In the genomic region with DNA sequence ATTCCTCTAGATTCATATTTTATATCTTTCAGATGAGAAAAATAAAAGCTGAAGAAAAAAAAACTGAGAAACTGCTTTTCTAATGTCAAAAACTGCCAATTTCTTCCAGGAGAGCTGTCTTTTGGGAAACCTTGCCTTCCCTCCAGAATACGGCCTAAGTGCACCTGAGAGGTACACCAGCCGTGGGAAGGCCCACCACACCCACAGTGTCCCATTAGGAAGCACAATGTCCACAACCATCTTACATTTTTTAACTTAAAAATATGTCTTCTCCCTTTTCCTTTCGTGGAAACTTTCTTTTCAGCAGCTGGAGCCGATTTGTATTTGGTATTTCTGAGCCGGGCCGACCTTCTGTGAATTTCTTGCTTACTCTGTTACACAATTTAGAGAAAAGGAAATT, we compare ENCODE assay signal across 8 mouse cellular contexts. TPM values are rescaled to one million over a fixed set of nuclear protein-coding genes. Genes with fewer than 3 reads are reported as not detected.
DNase-seq lines count a peak whose midpoint lies in the region; ATAC-seq and TF ChIP-seq lines count a peak whose summit lies in the region.

No protein-coding gene starts in this region.

- ATAC-seq in heart, embryonic 12.5 days (ENCODE audit: insufficient number of reproducible peaks, low FRiP score), result no peak
- ATAC-seq in heart, postnatal 0 days (ENCODE audit: insufficient read depth, low read depth), result no peak
- no peak for ATAC-seq in monocyte, adult 5-6 weeks (replicated peaks; ENCODE audit: insufficient number of reproducible peaks, low FRiP score, low TSS enrichment, poor library complexity, severe bottlenecking)

- H3K4me1 ChIP-seq in heart, embryonic 12.5 days (replicated peaks), result peaks cover 7% of the 10 kb centered on the region
- peaks cover 4% of the 10 kb centered on the region for H3K4me1 ChIP-seq in bone marrow macrophage, adult 2 months (ENCODE audit: control insufficient read depth, insufficient read depth, low read length)
- 0 out of 2 replicates have a peak, but pooled peaks cover 6% of the 10 kb centered on the region for H3K4me1 ChIP-seq in heart, postnatal 0 days (ENCODE audit: control insufficient read depth, insufficient read depth)
- peaks cover 19% of the 10 kb centered on the region for H3K4me1 ChIP-seq in midbrain, embryonic 10.5 days

- H3K9ac ChIP-seq in heart, embryonic 12.5 days, result peak overlapping the region; percentile 95
- peak overlapping the region; percentile 95 for H3K9ac ChIP-seq in heart, postnatal 0 days (replicated peaks; ENCODE audit: low read depth, low read length)

- no peak overlapping the region for H3K27ac ChIP-seq in heart, embryonic 12.5 days (ENCODE audit: poor library complexity, severe bottlenecking)
- no peak overlapping the region for H3K27ac ChIP-seq in bone marrow macrophage, adult 2 months (ENCODE audit: insufficient read depth, low read depth, low read length)
- H3K27ac ChIP-seq in heart, postnatal 0 days (ENCODE audit: low read depth), result peak overlapping the region; percentile 55; the same call in 1 of the 2 replicates
- peak overlapping the region; percentile 96 for H3K27ac ChIP-seq in midbrain, embryonic 10.5 days (replicated peaks)

- TF ChIP-seq EP300 in heart, postnatal 0 days (IDR thresholded peaks at IDR 0.05; ENCODE audit: low read depth), result no peak

- H3K4me3 ChIP-seq in heart, embryonic 12.5 days, result peak overlapping the region; percentile 96
- peak overlapping the region; percentile 92 for H3K4me3 ChIP-seq in bone marrow macrophage, adult 2 months (ENCODE audit: insufficient read depth, low read length)
- H3K4me3 ChIP-seq in heart, postnatal 0 days (ENCODE audit: low read depth, low read length), result peak overlapping the region; percentile 96
- peak overlapping the region; percentile 94 for H3K4me3 ChIP-seq in midbrain, embryonic 10.5 days

- intact Hi-C loops in heart, postnatal 36 days (cut with DNase I), result loop anchor here (2.0 to 10.0 kb wide), 4 partner anchors 50 to 548 kb away; partner anchors contain the start of genes Ankib1, Krit1, Mterf1b and Pex1

- H3K4me2 ChIP-seq in heart, embryonic 12.5 days, result peak overlapping the region; percentile 83
- H3K4me2 ChIP-seq in heart, postnatal 0 days (ENCODE audit: low read depth, low read length), result peak overlapping the region; percentile 83

- no peak for TF ChIP-seq CTCF in bone marrow macrophage, adult 2 months (IDR thresholded peaks at IDR 0.05; ENCODE audit: low read depth, low read length)
- no peak for TF ChIP-seq CTCF in heart, postnatal 0 days (IDR thresholded peaks at IDR 0.05; ENCODE audit: low read depth)

- H3K9me3 ChIP-seq in heart, embryonic 12.5 days (replicated peaks), result no peaks in the 10 kb centered on the region
- H3K9me3 ChIP-seq in heart, postnatal 0 days (replicated peaks; ENCODE audit: control insufficient read depth, low read length), result no peaks in the 10 kb centered on the region
- no peaks in the 10 kb centered on the region for H3K9me3 ChIP-seq in midbrain, embryonic 10.5 days (replicated peaks)

- no peaks in the 10 kb centered on the region for H3K27me3 ChIP-seq in heart, embryonic 12.5 days (replicated peaks)
- H3K27me3 ChIP-seq in heart, postnatal 0 days (ENCODE audit: control insufficient read depth, insufficient read depth, low read length), result no peaks in the 10 kb centered on the region
- no peaks in the 10 kb centered on the region for H3K27me3 ChIP-seq in midbrain, embryonic 10.5 days (ENCODE audit: low read depth, poor library complexity, severe bottlenecking)

- DNase-seq in heart, postnatal 36 days, result no peak
- DNase-seq in heart, postnatal 0 days (ENCODE audit: low spot score), result no peak
- DNase-seq in midbrain, embryonic 10.5 days (ENCODE audit: low spot score), result no peak
- DNase-seq in adrenal gland, adult 18-20 months (ENCODE audit: low spot score in 2 of 2), result no peak
- DNase-seq in lung, adult 18-20 months, result no peak

- H3K36me3 ChIP-seq in heart, embryonic 12.5 days, result peaks cover 30% of the 10 kb centered on the region
- H3K36me3 ChIP-seq in heart, postnatal 0 days (replicated peaks; ENCODE audit: control insufficient read depth, insufficient read depth, low read length), result peaks cover 30% of the 10 kb centered on the region
- peaks cover 43% of the 10 kb centered on the region for H3K36me3 ChIP-seq in midbrain, embryonic 10.5 days

- TF ChIP-seq POLR2A in bone marrow macrophage, adult 2 months (IDR thresholded peaks at IDR 0.05; ENCODE audit: borderline replicate concordance, low read depth, low read length), result no peak

- WGBS in heart, embryonic 12.5 days, result 31% methylated on average over 6 of the region's 6 CpGs
- WGBS in heart, postnatal 0 days, result 20% methylated on average over 6 of the region's 6 CpGs
- 37% methylated on average over 6 of the region's 6 CpGs for WGBS in midbrain, embryonic 10.5 days

RNA-seq across cellular contexts. Expression of gene Tmbim7, which starts 4.4 kb away (rescaled TPM):
- not detected in 2 replicates for polyA plus RNA-seq in heart, embryonic 12.5 days (2016; fragmentation: Nextera tagmentation; extraction: Ambion mirVana)
- total RNA-seq in heart, postnatal 36 days (2021), result not detected
- polyA plus RNA-seq in bone marrow macrophage, adult 2 months (2012; ENCODE audit: insufficient read depth, insufficient read length, missing spikeins), result not detected in 2 replicates
- total RNA-seq in heart, postnatal 0 days (2014; rRNA removed; ENCODE audit: low replicate concordance), result not detected in 2 replicates
- not detected in 2 replicates for polyA plus RNA-seq in heart, postnatal 0 days (2015; fragmentation: Nextera tagmentation; extraction: Ambion mirVana)
- not detected in 2 replicates for polyA plus RNA-seq in midbrain, embryonic 10.5 days (2016; fragmentation: Nextera tagmentation; extraction: Ambion mirVana)
- total RNA-seq in adrenal gland, adult 18-20 months (2021), result not detected
- not detected in 3 replicates for total RNA-seq in monocyte, adult 5-6 weeks (2017)

RNA-seq across cellular contexts. Expression of gene Gatad1, which starts 10.4 kb away (rescaled TPM):
- 67.7 and 69.3 TPM in 2 replicates for polyA plus RNA-seq in heart, embryonic 12.5 days (2016; fragmentation: Nextera tagmentation; extraction: Ambion mirVana)
- total RNA-seq in heart, postnatal 36 days (2021), result 100 to 1,000 TPM in 1 of 2 experiments, 10 to 100 TPM in 1; 100.0 to 107 TPM
- polyA plus RNA-seq in bone marrow macrophage, adult 2 months (2012; ENCODE audit: insufficient read depth, insufficient read length, missing spikeins), result 76.2 and 81.2 TPM in 2 replicates
- total RNA-seq in heart, postnatal 0 days (2014; rRNA removed; ENCODE audit: low replicate concordance), result 73.8 and 114 TPM in 2 replicates
- 72.7 and 76.5 TPM in 2 replicates for polyA plus RNA-seq in heart, postnatal 0 days (2015; fragmentation: Nextera tagmentation; extraction: Ambion mirVana)
- 87.1 and 92.3 TPM in 2 replicates for polyA plus RNA-seq in midbrain, embryonic 10.5 days (2016; fragmentation: Nextera tagmentation; extraction: Ambion mirVana)
- 100 to 1,000 TPM; 154 to 167 TPM for total RNA-seq in adrenal gland, adult 18-20 months (2021)
- total RNA-seq in monocyte, adult 5-6 weeks (2017), result 87.9 to 138 TPM (median 109 TPM) in 3 replicates

RNA-seq across cellular contexts. Expression of gene Rbm48, which starts 50.2 kb away (rescaled TPM):
- 9.6 TPM in 2 replicates for polyA plus RNA-seq in heart, embryonic 12.5 days (2016; fragmentation: Nextera tagmentation; extraction: Ambion mirVana)
- total RNA-seq in heart, postnatal 36 days (2021), result 1 to 10 TPM; 5.4 to 5.5 TPM
- polyA plus RNA-seq in bone marrow macrophage, adult 2 months (2012; ENCODE audit: insufficient read depth, insufficient read length, missing spikeins), result 8.8 and 11.0 TPM in 2 replicates
- total RNA-seq in heart, postnatal 0 days (2014; rRNA removed; ENCODE audit: low replicate concordance), result 3.5 and 9.5 TPM in 2 replicates
- polyA plus RNA-seq in heart, postnatal 0 days (2015; fragmentation: Nextera tagmentation; extraction: Ambion mirVana), result 5.9 and 6.2 TPM in 2 replicates
- 14.8 and 15.3 TPM in 2 replicates for polyA plus RNA-seq in midbrain, embryonic 10.5 days (2016; fragmentation: Nextera tagmentation; extraction: Ambion mirVana)
- total RNA-seq in adrenal gland, adult 18-20 months (2021), result 10 to 100 TPM in 1 of 2 experiments, 1 to 10 TPM in 1; 7.6 to 10.8 TPM
- total RNA-seq in monocyte, adult 5-6 weeks (2017), result 56.4 to 61.2 TPM (median 57.4 TPM) in 3 replicates

RNA-seq across cellular contexts. Expression of gene Pex1, which starts 50.7 kb away (rescaled TPM):
- 12.9 and 16.9 TPM in 2 replicates for polyA plus RNA-seq in heart, embryonic 12.5 days (2016; fragmentation: Nextera tagmentation; extraction: Ambion mirVana)
- total RNA-seq in heart, postnatal 36 days (2021), result 1 to 10 TPM; 9.1 to 9.5 TPM
- polyA plus RNA-seq in bone marrow macrophage, adult 2 months (2012; ENCODE audit: insufficient read depth, insufficient read length, missing spikeins), result 22.3 and 24.4 TPM in 2 replicates
- total RNA-seq in heart, postnatal 0 days (2014; rRNA removed; ENCODE audit: low replicate concordance), result 7.9 and 27.8 TPM in 2 replicates
- polyA plus RNA-seq in heart, postnatal 0 days (2015; fragmentation: Nextera tagmentation; extraction: Ambion mirVana), result 8.4 and 9.4 TPM in 2 replicates
- 14.8 and 18.3 TPM in 2 replicates for polyA plus RNA-seq in midbrain, embryonic 10.5 days (2016; fragmentation: Nextera tagmentation; extraction: Ambion mirVana)
- total RNA-seq in adrenal gland, adult 18-20 months (2021), result 10 to 100 TPM; 19.3 to 32.2 TPM
- total RNA-seq in monocyte, adult 5-6 weeks (2017), result 11.5 to 35.7 TPM (median 17.7 TPM) in 3 replicates

Comparison
In these comparisons a context has a peak if more than half of its experiments do, and no peak if none do; other contexts are left out.
1. H3K27ac ChIP-seq: peak in heart, postnatal 0 days (single experiment) and midbrain, embryonic 10.5 days (single experiment); none in heart, embryonic 12.5 days (single experiment) and bone marrow macrophage, adult 2 months (single experiment).
2. Peak in every context shown above with its lines, with median percentiles within 50 percentile points of each other: H3K4me3 ChIP-seq.